Mouse (Mus musculus) layer of hippocampus, adult 2 months (tissue): Measurements from ENCODE around the gene Slc7a7. TPM values are rescaled to one million over a fixed set of nuclear protein-coding genes. Genes with fewer than 3 reads are reported as not detected.

Experiments used
- DNase-seq, 2 experiments: peaks; one replicate each; pipeline ENCODE4 v3.0.0; 2022; ENCODE audit warnings: low spot score in 2 of 2
- H3K27ac ChIP-seq: fragments of 200-600 bp; 2 replicates; pipeline ENCODE4 v1.8.1; 2022
- H3K4me3 ChIP-seq: fragments of 200-600 bp; 2 replicates; pipeline ENCODE4 v1.8.1; 2022; ENCODE audit warnings: mild to moderate bottlenecking
- CTCF ChIP-seq: fragments of 200-600 bp; conservative IDR thresholded peaks from 2 replicates; pipeline ENCODE4 v1.8.1; 2022; ENCODE audit warnings: antibody characterized with exemption, mild to moderate bottlenecking, moderate library complexity
- total RNA-seq, 2 experiments: library from RNA; stranded (reverse); gene quantifications; 2 replicates each; pipeline ENCODE4 v1.2.3; 2021

Slc7a7 gene
- total RNA-seq, 2 experiments from 2014 or later = 1.4 to 2.0 TPM

DNA sequence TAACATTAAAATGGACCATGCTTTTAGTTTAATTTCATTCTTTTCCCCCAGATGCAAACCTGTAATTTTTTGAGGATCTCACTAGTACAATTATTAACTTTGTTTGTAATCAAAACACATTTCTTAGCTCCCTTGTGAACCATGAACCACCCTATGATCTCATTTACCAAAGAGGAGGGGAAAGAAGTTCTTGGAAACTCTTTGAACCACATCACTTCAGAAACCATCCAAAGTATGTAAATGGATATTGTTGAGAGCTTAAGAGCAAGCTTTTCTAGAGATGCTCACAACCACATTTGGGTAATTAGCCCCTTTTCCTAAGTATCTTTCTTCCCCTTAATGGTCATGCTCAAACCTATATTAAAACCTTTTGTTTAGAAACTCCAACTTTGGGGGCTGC lies 23.3 kb downstream of the Slc7a7 start:
- Histone ChIP-seq H3K4me3 (no peak overlapping the region), H3K27ac (no peak overlapping the region)
- TF ChIP-seq CTCF = no peak
- no peak for DNase-seq

DNA sequence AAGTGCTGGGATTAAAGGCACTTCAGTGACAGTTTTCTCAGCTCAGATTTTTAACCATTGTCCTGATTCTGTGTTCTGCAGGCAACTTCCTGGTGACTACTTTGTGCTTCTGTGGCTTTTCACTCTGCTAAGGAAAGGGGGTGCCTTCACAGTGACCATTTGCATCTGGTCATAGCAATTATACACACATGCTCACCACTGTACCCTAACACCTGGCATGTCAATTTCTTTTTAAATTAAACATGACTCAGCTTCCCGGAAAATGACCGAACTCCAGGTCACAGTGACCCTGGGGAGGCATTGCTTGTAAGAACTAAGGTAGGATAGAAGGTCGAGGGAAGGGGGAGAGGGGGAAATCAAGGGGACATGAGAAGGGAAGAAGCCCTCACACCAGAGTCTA lies 23.8 kb downstream of the Slc7a7 start:
- Histone ChIP-seq H3K27ac (no peak overlapping the region), H3K4me3 (no peak overlapping the region)
- no peak for TF ChIP-seq CTCF
- no peak for DNase-seq

DNA sequence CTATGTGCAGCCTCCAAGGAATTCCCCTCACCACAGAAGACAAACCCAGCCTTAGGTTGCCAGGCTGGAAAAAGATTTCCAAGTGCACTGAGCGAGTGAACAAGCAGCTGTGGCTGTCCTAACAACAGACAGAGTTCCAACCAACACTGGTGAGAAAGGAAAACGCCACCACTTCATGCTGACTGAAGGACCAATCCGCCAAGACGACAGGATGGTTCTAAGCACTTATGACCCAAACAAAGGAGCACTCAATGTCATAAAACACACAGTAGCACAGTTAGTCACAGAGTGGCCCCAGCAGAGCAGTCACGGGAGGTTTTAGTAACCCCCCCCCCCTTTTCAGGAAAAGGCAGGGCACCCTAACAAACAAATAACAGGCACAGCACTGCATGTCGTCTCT lies 26.7 kb downstream of the Slc7a7 start:
- DNase-seq = no peak
- H3K4me3 ChIP-seq = no peak overlapping the region
- TF ChIP-seq CTCF = no peak
- no peak overlapping the region for H3K27ac ChIP-seq

DNA sequence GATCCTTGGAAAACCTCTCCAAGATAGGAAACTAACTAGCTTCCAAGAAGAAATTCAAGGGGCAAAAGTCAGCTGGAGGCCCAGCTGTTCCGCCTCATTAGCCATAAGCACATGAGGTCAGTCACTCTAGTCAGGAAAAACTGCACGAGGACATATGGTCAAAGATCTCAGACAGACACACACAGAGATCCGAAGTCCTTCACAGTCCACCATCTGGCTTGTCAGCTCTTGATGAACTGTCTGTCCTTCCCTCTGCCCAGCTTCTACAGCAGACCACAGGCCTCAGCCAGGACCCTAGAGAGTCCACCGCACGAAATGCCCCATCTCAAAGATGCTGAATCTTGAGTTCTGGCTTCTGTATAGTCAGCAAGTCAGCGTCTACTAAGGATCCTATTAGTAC lies 30.0 kb downstream of the Slc7a7 start:
- no peak overlapping the region for H3K27ac ChIP-seq
- DNase-seq = no peak
- H3K4me3 ChIP-seq = no peak overlapping the region
- TF ChIP-seq CTCF = no peak

DNA sequence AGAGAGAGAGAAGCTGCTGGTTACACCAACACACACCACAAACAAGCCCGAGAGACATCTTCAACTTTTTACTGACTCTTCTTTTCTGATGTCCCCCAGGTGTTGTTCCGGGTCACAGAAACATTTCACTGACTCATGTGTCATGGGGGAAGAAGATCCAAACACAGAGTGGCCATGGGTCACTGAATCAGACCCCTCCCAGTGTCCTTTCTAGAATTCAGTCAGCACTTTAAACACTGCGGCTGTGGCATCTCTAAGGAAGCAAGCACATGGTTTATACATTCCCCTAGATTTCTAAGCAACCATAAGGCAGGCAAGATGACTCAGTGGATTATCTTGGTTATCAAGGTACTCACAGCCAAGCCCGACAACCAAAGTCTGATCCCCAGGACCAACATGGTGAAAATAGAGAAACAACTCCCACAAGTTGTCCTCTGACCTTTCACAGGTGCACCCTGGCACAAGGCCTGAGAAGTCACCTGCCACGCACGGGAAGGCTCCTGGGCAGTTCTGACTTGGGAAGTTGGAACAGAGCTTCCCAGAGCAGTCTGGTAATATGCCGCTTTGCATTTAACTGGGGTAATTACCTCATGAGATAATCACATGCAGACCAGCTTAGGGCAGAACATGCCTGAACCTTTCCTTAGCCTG lies 31.5 kb downstream of the Slc7a7 start:
- no peak overlapping the region for H3K4me3 ChIP-seq
- no peak for DNase-seq
- TF ChIP-seq CTCF = no peak
- no peak overlapping the region for H3K27ac ChIP-seq

DNA sequence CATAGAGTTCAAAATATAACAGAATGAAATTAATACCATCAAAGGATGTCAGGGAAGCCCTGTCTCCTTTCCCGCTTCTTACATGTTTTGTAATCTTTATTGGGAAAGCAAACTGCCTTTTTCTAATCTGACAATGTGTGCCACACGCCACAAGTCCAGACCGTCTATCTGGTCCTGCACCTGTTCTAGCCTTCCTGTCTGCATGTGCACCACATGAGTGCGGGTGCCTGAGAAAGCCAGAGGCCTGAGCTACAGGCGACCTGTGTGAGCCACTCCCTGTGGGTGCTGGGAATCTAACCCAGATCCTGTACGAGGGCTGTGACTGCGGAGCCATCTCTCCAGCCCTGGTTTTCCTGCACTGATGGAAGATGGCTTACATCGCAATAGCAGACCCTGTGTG lies 33.2 kb downstream of the Slc7a7 start:
- Histone ChIP-seq H3K4me3 (no peak overlapping the region), H3K27ac (no peak overlapping the region)
- no peak for DNase-seq
- no peak for TF ChIP-seq CTCF

DNA sequence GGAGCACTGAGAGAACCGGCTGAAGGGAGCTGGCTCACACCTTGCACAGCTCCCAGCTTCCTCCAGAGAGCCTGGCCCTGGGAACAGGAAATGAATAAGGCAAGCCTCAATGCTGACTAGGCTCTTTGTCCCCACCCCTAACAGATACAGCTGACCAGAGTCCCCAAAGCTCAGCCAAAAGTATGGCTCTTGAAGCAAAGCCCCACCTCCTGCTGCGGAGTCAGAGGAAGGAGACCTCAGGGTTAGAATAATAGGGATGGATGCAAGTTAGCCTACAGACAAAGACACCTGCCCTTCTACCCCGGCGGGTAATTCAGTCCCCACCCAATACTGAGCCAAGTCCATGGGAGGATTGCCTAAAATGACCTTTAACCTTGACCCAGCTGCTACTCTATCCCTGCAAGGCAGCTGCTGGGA lies 34.2 kb downstream of the Slc7a7 start:
- TF ChIP-seq CTCF = no peak
- no peak overlapping the region for H3K4me3 ChIP-seq
- no peak overlapping the region for H3K27ac ChIP-seq
- DNase-seq = no peak

DNA sequence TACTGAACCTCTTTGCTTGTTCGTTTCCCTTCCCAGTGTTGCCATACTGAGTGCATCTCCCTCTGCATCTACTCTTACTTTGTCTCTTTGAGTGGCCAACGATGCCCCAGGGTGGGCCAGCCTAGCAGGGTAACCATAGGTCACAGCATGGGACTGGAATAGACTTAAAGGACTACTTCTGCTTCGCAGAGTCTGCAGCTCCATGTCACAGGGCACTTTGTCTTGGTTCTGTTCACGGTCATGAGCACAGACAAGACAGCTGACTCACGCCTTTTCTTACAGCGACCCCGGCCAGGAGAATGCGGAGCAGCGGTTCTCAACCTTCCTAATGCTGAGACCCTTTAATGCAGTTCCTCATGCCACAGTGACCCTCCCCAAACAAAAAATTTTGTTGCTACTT lies 34.9 kb downstream of the Slc7a7 start:
- Histone ChIP-seq H3K27ac (no peak overlapping the region), H3K4me3 (no peak overlapping the region)
- TF ChIP-seq CTCF = no peak
- no peak for DNase-seq

DNA sequence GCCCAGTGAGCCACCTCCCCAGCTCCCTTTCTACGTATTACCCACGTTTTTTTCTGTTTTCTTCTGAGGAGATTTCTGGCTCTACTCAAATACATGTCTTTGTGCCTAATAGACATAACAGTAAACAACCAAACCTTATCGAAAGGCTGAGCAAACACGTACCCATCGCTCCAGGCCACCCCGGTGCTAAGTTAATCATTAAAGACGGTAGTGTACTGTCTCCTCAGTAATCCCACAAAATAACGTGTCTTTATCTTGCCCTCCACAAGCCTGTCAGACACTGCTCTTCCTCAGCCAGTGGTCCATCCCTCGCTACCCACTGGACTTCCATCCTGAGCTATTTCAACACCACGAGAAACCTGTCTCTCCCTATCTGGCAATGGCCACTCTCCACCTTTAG lies 35.8 kb downstream of the Slc7a7 start:
- DNase-seq = no peak
- Histone ChIP-seq H3K27ac (no peak overlapping the region), H3K4me3 (no peak overlapping the region)
- TF ChIP-seq CTCF = no peak

DNA sequence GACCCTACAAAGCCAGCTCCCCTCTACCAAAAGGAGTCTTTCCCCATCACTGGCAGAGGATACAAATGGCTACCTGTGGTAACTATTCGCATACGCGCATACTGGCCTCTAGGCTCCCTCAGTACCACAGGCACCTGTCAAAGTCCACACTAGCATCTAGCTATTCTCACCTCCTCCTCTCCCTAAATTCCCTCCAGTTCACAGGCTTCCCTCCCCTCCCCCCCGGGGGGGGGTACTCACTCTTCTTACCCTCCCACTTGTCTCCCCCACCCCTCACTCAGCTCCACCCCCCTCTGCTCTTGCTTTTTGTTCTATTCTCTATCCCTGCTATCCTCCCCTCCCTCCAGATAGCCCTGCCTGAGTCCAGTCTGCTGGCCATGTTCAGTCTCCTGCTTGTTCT lies 37.0 kb downstream of the Slc7a7 start:
- DNase-seq = no peak
- TF ChIP-seq CTCF = no peak
- H3K4me3 ChIP-seq = no peak overlapping the region
- H3K27ac ChIP-seq = no peak overlapping the region

DNA sequence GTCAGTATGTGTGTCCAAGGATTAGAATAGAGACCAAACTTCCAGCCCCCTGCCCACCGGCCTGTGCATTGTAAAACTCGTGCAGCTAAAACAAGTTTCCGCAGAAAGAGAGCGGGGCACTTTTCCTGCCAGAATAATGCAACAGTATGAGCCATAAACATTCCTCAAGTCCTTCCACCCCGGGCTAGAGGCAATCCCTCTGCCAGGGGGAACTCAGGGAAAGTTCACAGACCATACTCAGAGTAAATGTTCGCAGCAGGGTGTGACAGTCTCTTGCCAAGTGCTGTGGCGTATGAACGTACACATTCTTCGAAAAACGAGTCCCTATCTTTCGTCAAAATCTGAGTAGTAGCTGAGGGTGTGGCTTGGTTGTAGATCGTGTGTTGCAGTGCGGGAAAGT lies 38.0 kb downstream of the Slc7a7 start:
- DNase-seq = no peak
- TF ChIP-seq CTCF = no peak
- Histone ChIP-seq H3K4me3 (no peak overlapping the region), H3K27ac (no peak overlapping the region)

DNA sequence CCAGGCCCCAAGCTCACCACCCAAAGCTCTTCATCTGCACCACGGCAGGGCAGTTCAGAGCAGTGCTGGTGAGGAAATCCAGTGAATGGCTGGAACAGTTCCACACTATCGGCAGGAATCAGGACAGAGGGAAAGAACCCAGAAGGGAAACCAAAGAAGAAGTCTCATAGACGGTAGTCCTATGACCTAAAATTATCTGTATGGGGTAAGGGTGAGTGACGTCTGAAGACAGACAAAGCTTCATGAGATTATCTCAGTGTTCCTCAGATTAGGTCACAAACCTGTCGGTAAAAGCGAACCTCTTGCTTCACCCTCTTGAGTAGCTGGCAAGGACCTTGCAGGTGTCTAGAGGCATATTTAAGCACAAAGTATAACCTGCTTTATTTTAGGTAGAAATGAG lies 40.4 kb downstream of the Slc7a7 start:
- no peak overlapping the region for H3K4me3 ChIP-seq
- no peak for TF ChIP-seq CTCF
- H3K27ac ChIP-seq = no peak overlapping the region
- no peak for DNase-seq

DNA sequence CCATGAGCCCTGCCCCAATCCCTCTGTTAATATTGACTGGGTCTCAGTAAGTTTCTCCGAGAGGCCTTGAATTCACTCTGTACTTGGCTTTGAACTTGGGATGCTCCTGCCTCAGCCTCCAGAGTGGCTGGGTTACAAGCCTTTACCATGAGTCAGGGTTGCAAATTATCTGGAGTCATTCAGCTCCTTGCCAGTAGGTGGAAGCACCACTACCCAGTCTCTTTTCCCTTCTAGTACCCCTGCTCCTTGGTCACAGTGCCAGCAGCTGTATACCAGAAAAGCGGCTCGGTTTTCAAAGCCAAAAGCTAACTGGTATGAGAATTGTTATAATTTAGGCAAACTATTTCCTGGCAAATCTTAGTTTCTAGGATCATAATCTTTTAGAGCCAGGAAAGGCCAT lies 41.7 kb downstream of the Slc7a7 start:
- Histone ChIP-seq H3K4me3 (no peak overlapping the region), H3K27ac (no peak overlapping the region)
- no peak for DNase-seq
- peak; percentile 76 for TF ChIP-seq CTCF

DNA sequence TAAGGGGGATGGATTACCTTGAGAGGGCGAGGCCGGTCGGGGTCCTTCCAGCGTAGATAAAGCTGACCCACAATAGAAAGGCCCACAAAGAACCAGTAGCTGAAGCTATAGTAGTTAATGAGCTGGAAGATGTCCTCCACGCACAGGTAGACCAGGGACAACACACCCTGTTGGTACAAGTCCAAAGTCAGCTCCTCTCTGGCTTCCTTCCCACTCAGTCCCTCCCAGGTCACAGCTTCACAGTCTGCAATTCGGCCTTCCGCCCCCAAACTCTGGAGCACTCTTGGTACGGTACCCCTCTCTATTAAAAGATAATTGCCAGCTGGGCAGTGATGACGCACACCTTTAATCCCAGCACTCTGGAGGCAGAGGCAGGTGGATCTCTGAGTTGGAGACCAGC lies 44.7 kb downstream of the Slc7a7 start:
- no peak for TF ChIP-seq CTCF
- no peak for DNase-seq
- H3K4me3 ChIP-seq = no peak overlapping the region
- no peak overlapping the region for H3K27ac ChIP-seq

DNA sequence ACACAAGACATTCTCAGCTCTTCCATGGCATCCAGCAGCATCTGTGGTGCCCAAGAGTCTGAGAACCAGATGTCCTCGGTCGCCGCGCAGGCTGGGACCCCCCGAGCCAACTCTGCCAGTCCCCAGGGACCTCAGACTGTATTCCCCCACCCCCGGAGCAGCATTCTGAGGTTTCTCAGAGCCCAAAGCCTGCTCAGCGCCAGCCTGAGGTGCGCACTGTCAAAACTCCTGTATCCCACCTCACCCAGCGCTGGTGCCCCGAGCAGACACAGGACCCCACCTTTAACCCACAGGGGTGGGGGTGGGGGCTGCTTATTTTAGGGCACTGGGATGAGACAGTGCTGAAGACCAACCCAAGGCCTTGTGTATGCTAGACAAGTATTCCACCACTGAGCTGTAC lies 46.1 kb downstream of the Slc7a7 start:
- no peak for DNase-seq
- H3K4me3 ChIP-seq = no peak overlapping the region
- TF ChIP-seq CTCF = no peak
- no peak overlapping the region for H3K27ac ChIP-seq
